Mouse (Mus musculus) heart, postnatal 36 days (tissue): ENCODE data around the gene Gm29554. TPM values are rescaled to one million over a fixed set of nuclear protein-coding genes. Genes with fewer than 3 reads are reported as not detected.
"Not testable (repeated sequence)": the region's sequence is repeated elsewhere in the genome, so short reads cannot be mapped to it uniquely, and the experiment has no call there.

ENCODE experiments used
- DNase-seq, 2 experiments: peaks; one replicate each; pipeline ENCODE4 v3.0.0; 2021 to 2022
- intact Hi-C: fragments of 180-260 bp; cut with DNase I; formaldehyde crosslinking; loops from one replicate; pipeline ENCODE4 v1.15.1; 2025
- total RNA-seq, 2 experiments: library from RNA; stranded (reverse); gene quantifications; 2 replicates each; pipeline ENCODE4 v1.2.3; 2021

The Gm29554 gene
- total RNA-seq: not detected

DNA sequence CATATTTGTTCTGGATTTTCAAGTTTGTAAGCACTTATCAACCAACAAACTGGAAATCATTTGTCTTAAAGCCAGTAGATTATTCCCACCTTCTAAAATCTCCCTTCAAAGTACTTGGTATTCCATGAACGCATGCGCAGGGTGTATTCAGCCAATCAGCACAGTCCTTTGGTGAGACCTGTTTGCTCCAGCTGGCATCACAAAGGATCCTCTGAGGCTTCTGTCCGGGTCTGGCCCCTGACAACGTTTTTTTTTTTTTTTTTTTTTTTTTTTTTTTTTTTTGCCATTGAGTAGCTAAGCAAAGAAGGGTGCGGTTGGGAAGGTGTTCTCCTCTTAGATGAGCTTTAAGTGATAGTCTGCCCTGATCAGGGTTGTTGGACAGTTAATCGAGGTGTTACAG is at the start of gene Gm29554:
Gene Gm29554 (plus strand): TSS at position 301 of the 400 bp plus-strand sequence.
- intact Hi-C loops, DNase-seq: not testable (repeated sequence)

Other genes with a start within 250 kb of the Gm29554 start
- not detected for gene Gm20812, start 108.0 kb downstream of the Gm29554 start, total RNA-seq